Mouse (Mus musculus) right cerebral cortex, postnatal 36 days (tissue): Measurements from ENCODE around the gene Btbd35f27.
"Not testable (repeated sequence)": the region's sequence is repeated elsewhere in the genome, so short reads cannot be mapped to it uniquely, and the experiment has no call there.

Experiments
- DNase-seq, 2 experiments: peaks; one replicate each; pipeline ENCODE4 v3.0.0; 2022; ENCODE audit warnings: low spot score in 2 of 2, mixed read lengths in 1 of 2

The Btbd35f27 gene

GRCm38 (mm10) chrX:4951835-4952234 is at the start of gene Btbd35f27:
Btbd35f27 (plus strand) TSS chrX:4952135.
- DNase-seq: not testable (repeated sequence)
